Mouse (Mus musculus): ENCODE measurements around the gene Parvg. TPM values are rescaled to one million over a fixed set of nuclear protein-coding genes. Genes with fewer than 3 reads are reported as not detected.

Gene Parvg
- polyA plus RNA-seq, 1 experiment from 2014 or later: 1.6 TPM

DNA sequence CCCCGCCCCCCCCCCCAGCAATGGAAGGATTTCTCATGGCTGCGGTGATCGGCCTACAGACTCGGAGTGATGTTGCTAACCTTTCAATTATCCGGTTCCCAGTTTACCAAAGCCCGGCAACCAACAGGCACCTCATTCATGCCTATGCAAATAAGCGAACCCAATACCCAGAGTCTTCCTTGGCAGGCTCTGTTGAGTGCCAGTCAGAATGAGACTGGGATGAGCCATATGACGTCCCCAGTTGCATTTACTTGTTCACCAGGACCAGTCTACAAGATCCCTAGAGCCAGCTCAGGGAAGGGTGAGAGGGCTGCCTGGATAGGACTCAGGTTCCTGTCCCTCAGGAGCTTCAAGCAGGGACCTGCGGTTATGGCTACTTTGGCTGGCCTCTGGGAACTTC lies 29.4 kb upstream of the Parvg start:
- H3K4me3 ChIP-seq: no peak overlapping the region
- H3K27ac ChIP-seq: no peak overlapping the region
- H3K9me3 ChIP-seq: no peaks in the 10 kb centered on the region
- no peak for ATAC-seq (ENCODE audit: low FRiP score, low read depth)
- no peak overlapping the region for H3K4me2 ChIP-seq (replicated peaks)
- no peak overlapping the region for H3K9ac ChIP-seq
- H3K27me3 ChIP-seq: peaks cover 13% of the 10 kb centered on the region
- no peaks in the 10 kb centered on the region for H3K36me3 ChIP-seq
- WGBS: 96% methylated on average over 8 of the region's 9 CpGs
- peaks cover 18% of the 10 kb centered on the region for H3K4me1 ChIP-seq

DNA sequence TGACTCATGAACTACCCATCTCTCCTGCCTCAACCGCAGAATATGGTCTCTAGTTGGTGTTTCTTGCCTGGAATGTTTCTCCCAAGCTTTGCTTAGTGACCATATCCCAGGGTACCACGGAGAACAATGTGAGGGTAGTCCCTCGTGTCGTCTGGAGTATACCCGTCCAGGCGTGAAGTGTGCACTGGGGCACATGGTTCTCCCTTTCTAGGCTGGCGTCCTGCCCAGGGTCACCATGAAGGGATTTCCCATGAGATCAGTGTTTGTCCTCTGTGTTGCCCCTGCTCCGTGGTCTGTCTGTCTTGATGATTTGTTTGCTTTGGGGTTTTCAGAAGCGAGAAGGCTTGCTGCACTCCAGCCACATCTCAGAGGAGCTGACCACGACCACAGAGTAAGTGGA lies 28.6 kb upstream of the Parvg start:
- Histone ChIP-seq H3K4me1 (peaks cover 26% of the 10 kb centered on the region), H3K27ac (no peak overlapping the region), H3K4me3 (no peak overlapping the region), H3K4me2 (replicated peaks) (no peak overlapping the region), H3K9ac (no peak overlapping the region), H3K27me3 (peaks cover 17% of the 10 kb centered on the region), H3K9me3 (no peaks in the 10 kb centered on the region), H3K36me3 (no peaks in the 10 kb centered on the region)
- ATAC-seq (ENCODE audit: low FRiP score, low read depth): no peak
- WGBS: 85% methylated on average over 10 of the region's 10 CpGs

- peaks cover 20% of the 10 kb centered on the region for H3K27me3 ChIP-seq
- H3K4me2 ChIP-seq (replicated peaks): no peak overlapping the region
- H3K4me3 ChIP-seq: no peak overlapping the region
- ATAC-seq (ENCODE audit: low FRiP score, low read depth): no peak
- peaks cover 48% of the 10 kb centered on the region for H3K4me1 ChIP-seq
- H3K9ac ChIP-seq: no peak overlapping the region
- no peaks in the 10 kb centered on the region for H3K9me3 ChIP-seq
- no peaks in the 10 kb centered on the region for H3K36me3 ChIP-seq
- WGBS: 52% methylated on average over 8 of the region's 8 CpGs
- no peak overlapping the region for H3K27ac ChIP-seq
Measured at GRCm38 (mm10) chr15:84297454-84297853, 26.4 kb upstream of the Parvg start.

DNA sequence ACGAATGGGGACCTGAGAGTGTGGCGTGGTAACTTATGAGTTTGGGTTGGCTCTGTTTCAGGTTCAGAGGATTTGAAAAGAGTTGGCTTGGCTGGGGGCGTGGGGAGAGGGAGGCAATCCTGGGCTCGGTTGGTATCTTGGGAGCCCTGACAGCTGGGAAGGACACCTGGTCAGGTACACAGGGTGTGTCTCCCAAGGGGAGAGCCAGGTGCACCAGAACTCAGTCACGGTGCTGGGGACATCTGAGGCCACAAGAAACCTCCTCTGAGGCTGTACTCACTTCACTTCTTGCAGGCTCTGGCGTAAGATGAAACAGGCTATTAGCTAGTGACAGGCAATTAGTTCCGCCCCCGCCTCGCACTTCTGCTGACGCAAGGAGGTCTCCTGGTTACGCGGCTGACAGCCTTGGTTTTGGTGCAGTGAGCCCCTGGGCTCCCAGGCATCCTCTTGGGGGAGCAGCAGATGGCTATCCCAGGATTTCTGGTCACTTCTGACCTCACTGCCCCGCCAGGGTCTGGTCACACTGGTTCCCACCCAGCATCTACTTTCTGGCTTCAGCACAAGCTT lies 24.9 kb upstream of the Parvg start:
- Histone ChIP-seq H3K4me3 (no peak overlapping the region), H3K4me2 (replicated peaks) (no peak overlapping the region), H3K9me3 (no peaks in the 10 kb centered on the region), H3K9ac (0 out of 2 replicates have a peak overlapping the region, but pooled peaks have one; percentile 0), H3K27me3 (peaks cover 20% of the 10 kb centered on the region), H3K36me3 (no peaks in the 10 kb centered on the region), H3K4me1 (peaks cover 62% of the 10 kb centered on the region), H3K27ac (no peak overlapping the region)
- ATAC-seq (ENCODE audit: low FRiP score, low read depth): no peak
- WGBS: 23% methylated on average over 13 of the region's 13 CpGs

DNA sequence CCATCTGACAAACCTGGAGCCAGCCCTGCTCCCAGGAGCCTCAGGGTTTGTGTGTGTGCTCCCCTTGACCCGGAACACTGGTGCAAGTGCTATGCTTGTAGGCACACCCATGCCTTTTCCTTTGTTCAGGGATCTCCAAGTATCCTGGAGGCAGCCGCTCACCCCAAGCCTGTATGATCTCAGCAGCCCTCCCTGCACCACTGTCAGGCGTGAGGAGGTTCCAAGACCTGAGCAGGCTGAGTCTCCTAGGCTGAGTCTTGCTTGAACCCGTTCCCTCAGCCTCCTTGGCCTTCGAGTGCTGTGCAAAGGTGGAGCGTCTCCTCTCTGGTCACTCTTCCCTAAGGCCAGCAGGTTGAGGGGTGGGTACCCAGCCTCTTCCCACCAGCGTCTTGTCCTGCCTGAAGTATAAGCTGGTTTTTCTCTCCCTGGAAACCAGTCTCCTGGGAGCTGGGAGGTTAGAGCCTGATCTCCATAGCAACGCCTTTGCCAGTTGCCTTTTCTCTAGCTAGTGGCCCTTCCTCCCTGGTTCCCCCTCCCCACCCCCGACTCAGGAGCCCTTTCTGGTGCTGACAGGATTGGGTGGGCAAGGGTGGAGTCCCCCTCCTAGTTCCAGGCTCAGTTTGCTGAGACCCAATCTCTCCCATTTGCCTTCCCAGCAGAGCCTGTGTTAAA lies 24.0 kb upstream of the Parvg start:
- H3K4me1 ChIP-seq: peaks cover 67% of the 10 kb centered on the region
- no peak overlapping the region for H3K27ac ChIP-seq
- peaks cover 20% of the 10 kb centered on the region for H3K27me3 ChIP-seq
- no peaks in the 10 kb centered on the region for H3K9me3 ChIP-seq
- H3K9ac ChIP-seq: no peak overlapping the region
- no peak for ATAC-seq (ENCODE audit: low FRiP score, low read depth)
- H3K36me3 ChIP-seq: no peaks in the 10 kb centered on the region
- 38% methylated on average over 9 of the region's 9 CpGs for WGBS
- H3K4me3 ChIP-seq: no peak overlapping the region
- H3K4me2 ChIP-seq (replicated peaks): no peak overlapping the region

- H3K27ac ChIP-seq: peak overlapping the region; percentile 39; the same call in 1 of the 2 replicates
Measured at GRCm38 (mm10) chr15:84300591-84300990, 23.2 kb upstream of the Parvg start.

GRCm38 (mm10) chr15:84301026-84301425 lies 22.8 kb upstream of the Parvg start:
- H3K4me1 ChIP-seq: peaks cover 67% of the 10 kb centered on the region
- 13% methylated on average over 7 of the region's 7 CpGs for WGBS

More at GRCm38 (mm10) chr15:84300591-84300990, 23.2 kb upstream of the Parvg start:
- ATAC-seq (ENCODE audit: low FRiP score, low read depth): no peak
- H3K4me3 ChIP-seq: no peak overlapping the region
- peaks cover 67% of the 10 kb centered on the region for H3K4me1 ChIP-seq
- H3K9ac ChIP-seq: no peak overlapping the region
- peaks cover 20% of the 10 kb centered on the region for H3K27me3 ChIP-seq
- no peak overlapping the region for H3K4me2 ChIP-seq (replicated peaks)
- WGBS: 58% methylated on average over 2 of the region's 2 CpGs
- H3K9me3 ChIP-seq: no peaks in the 10 kb centered on the region
- no peaks in the 10 kb centered on the region for H3K36me3 ChIP-seq

DNA sequence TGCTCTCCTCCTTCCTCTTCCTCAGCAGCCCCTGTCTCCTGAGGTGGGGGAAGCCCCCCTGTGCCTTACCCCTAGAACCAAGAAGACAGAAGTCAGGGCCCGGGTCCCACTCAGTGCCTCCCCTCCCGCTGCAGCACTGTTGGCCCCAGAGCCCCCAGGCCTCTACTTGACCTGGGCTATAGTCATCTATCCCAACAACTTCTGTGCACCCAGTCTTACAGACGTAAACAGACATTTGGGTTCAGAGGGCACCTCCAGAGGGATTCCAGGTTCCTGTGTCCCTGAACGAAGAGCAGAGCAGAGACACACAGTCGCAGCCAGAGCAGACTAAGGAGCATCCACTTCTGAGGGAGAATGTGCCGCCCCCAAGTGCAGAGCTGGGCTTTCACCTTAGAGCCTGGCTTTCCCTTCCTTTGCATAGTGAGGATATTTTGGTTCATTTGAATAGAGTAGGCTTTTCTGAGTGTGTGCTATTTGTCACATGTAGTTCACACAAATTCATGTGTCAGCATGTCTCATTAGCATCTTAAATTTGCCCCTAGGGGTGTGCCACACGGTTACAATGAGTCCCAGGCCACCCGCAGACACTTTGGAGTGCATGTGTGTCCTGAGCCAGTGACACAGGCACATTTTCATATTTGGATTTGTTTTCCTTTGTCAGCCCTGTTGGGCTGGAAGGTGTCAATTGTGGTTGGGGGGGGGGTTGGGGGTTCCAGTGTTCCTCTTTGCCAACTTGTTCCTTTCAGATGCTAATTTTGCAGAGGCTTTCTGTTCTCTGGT lies 22.0 kb upstream of the Parvg start:
- H3K27me3 ChIP-seq: peaks cover 20% of the 10 kb centered on the region
- peak overlapping the region; percentile 39; the same call in 1 of the 2 replicates for H3K9ac ChIP-seq

More at GRCm38 (mm10) chr15:84301026-84301425, 22.8 kb upstream of the Parvg start:
- no peak for ATAC-seq (ENCODE audit: low FRiP score, low read depth)
- H3K4me3 ChIP-seq: no peak overlapping the region
- H3K4me2 ChIP-seq (replicated peaks): 0 out of 2 replicates have a peak overlapping the region, but pooled peaks have one; percentile 11
- H3K27ac ChIP-seq: peak overlapping the region; percentile 39
- H3K9ac ChIP-seq: peak overlapping the region; percentile 39; the same call in 1 of the 2 replicates
- no peaks in the 10 kb centered on the region for H3K9me3 ChIP-seq
- peaks cover 20% of the 10 kb centered on the region for H3K27me3 ChIP-seq
- H3K36me3 ChIP-seq: no peaks in the 10 kb centered on the region

GRCm38 (mm10) chr15:84303264-84303663 lies 20.6 kb upstream of the Parvg start:
- ATAC-seq (ENCODE audit: low FRiP score, low read depth): no peak
- peaks cover 60% of the 10 kb centered on the region for H3K4me1 ChIP-seq
- peaks cover 15% of the 10 kb centered on the region for H3K27me3 ChIP-seq
- H3K27ac ChIP-seq: no peak overlapping the region
- H3K9ac ChIP-seq: no peak overlapping the region
- H3K4me3 ChIP-seq: no peak overlapping the region
- H3K4me2 ChIP-seq (replicated peaks): no peak overlapping the region
- 62% methylated on average over 10 of the region's 10 CpGs for WGBS
- H3K9me3 ChIP-seq: no peaks in the 10 kb centered on the region
- H3K36me3 ChIP-seq: no peaks in the 10 kb centered on the region

More for the DNA sequence above, 22.0 kb upstream of the Parvg start:
- no peak for ATAC-seq (ENCODE audit: low FRiP score, low read depth)
- no peak overlapping the region for H3K4me3 ChIP-seq
- H3K4me1 ChIP-seq: peaks cover 65% of the 10 kb centered on the region
- peak overlapping the region; percentile 39; the same call in 1 of the 2 replicates for H3K27ac ChIP-seq
- WGBS: 40% methylated on average over 8 of the region's 8 CpGs
- H3K4me2 ChIP-seq (replicated peaks): 0 out of 2 replicates have a peak overlapping the region, but pooled peaks have one; percentile 11
- no peaks in the 10 kb centered on the region for H3K9me3 ChIP-seq
- H3K36me3 ChIP-seq: no peaks in the 10 kb centered on the region

GRCm38 (mm10) chr15:84305333-84305732 lies 18.5 kb upstream of the Parvg start:
- peaks cover 40% of the 10 kb centered on the region for H3K4me1 ChIP-seq
- H3K9me3 ChIP-seq: no peaks in the 10 kb centered on the region
- no peak for ATAC-seq (ENCODE audit: low FRiP score, low read depth)
- no peak overlapping the region for H3K4me2 ChIP-seq (replicated peaks)
- H3K4me3 ChIP-seq: no peak overlapping the region
- H3K36me3 ChIP-seq: no peaks in the 10 kb centered on the region
- peaks cover 3% of the 10 kb centered on the region; the same call in 1 of the 2 replicates for H3K27me3 ChIP-seq
- no peak overlapping the region for H3K9ac ChIP-seq
- no peak overlapping the region for H3K27ac ChIP-seq
- WGBS: 85% methylated on average over 10 of the region's 10 CpGs

DNA sequence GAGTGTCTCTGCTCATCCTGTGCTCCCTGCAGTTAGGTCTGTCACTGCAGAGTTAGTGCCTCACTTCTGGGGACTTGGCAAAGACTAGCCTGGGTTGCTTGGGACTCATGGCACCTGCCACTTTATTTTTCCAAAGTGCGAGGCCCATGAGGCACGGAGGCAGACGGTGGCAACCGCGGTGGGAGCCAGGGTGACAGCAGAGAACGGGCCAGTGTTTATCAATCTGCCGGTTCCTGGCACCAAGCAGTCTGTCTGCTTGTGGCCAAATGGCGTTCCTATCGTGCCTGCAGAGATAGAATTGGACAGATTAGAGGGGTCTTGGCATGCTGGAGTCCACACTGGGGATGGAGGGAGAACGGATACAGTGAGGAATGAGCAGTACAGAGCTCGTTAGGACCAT lies 13.6 kb upstream of the Parvg start:
- 79% methylated on average over 11 of the region's 11 CpGs for WGBS
- no peak overlapping the region for H3K27ac ChIP-seq
- peaks cover 7% of the 10 kb centered on the region; the same call in 1 of the 2 replicates for H3K27me3 ChIP-seq
- ATAC-seq (ENCODE audit: low FRiP score, low read depth): no peak
- H3K36me3 ChIP-seq: no peaks in the 10 kb centered on the region
- no peaks in the 10 kb centered on the region for H3K9me3 ChIP-seq
- no peak overlapping the region for H3K9ac ChIP-seq
- no peak overlapping the region for H3K4me3 ChIP-seq
- no peak overlapping the region for H3K4me2 ChIP-seq (replicated peaks)
- H3K4me1 ChIP-seq: peaks cover 32% of the 10 kb centered on the region
